Mouse (Mus musculus): ENCODE measurements around the gene Scfd1. TPM values are rescaled to one million over a fixed set of nuclear protein-coding genes. Genes with fewer than 3 reads are reported as not detected.

The Scfd1 gene
- 40.0 and 51.6 TPM in 2 replicates for total RNA-seq (2015; ENCODE audit: low replicate concordance)
- 47.7 and 66.1 TPM in 2 replicates for total RNA-seq (2017; ENCODE audit: low replicate concordance)

- ATAC-seq (replicated peaks; ENCODE audit: low FRiP score, poor library complexity, severe bottlenecking), result peak; percentile 100
Observed at GRCm38 (mm10) chr12:51377003-51377887, at the start of gene Scfd1. Scfd1 (plus strand) TSS chr12:51377510.

GRCm38 (mm10) chr12:51337014-51337413, 40.3 kb upstream of the Scfd1 start:
- ATAC-seq (replicated peaks; ENCODE audit: low FRiP score, poor library complexity, severe bottlenecking), result no peak

GRCm38 (mm10) chr12:51346121-51346520, 31.2 kb upstream of the Scfd1 start:
- no peak for ATAC-seq (replicated peaks; ENCODE audit: low FRiP score, poor library complexity, severe bottlenecking)

- ATAC-seq (replicated peaks; ENCODE audit: low FRiP score, poor library complexity, severe bottlenecking), result peak; percentile 92
Observed at GRCm38 (mm10) chr12:51347988-51348697, 29.2 kb upstream of the Scfd1 start, which contains the start of gene G2e3. G2e3 (plus strand) TSS chr12:51348061.

GRCm38 (mm10) chr12:51348698-51348998, 28.7 kb upstream of the Scfd1 start:
- ATAC-seq (replicated peaks; ENCODE audit: low FRiP score, poor library complexity, severe bottlenecking), result no peak

- no peak for ATAC-seq (replicated peaks; ENCODE audit: low FRiP score, poor library complexity, severe bottlenecking)
Observed at GRCm38 (mm10) chr12:51355296-51355695, 22.0 kb upstream of the Scfd1 start.

- no peak for ATAC-seq (replicated peaks; ENCODE audit: low FRiP score, poor library complexity, severe bottlenecking)
Observed at GRCm38 (mm10) chr12:51361294-51361693, 16.0 kb upstream of the Scfd1 start.

GRCm38 (mm10) chr12:51362898-51363297, 14.4 kb upstream of the Scfd1 start:
- no peak for ATAC-seq (replicated peaks; ENCODE audit: low FRiP score, poor library complexity, severe bottlenecking)

- ATAC-seq (replicated peaks; ENCODE audit: low FRiP score, poor library complexity, severe bottlenecking), result no peak
Observed at GRCm38 (mm10) chr12:51368504-51368903, 8.8 kb upstream of the Scfd1 start.

GRCm38 (mm10) chr12:51377888-51378190, 529 bp downstream of the Scfd1 start:
- ATAC-seq (replicated peaks; ENCODE audit: low FRiP score, poor library complexity, severe bottlenecking), result no peak

- ATAC-seq (replicated peaks; ENCODE audit: low FRiP score, poor library complexity, severe bottlenecking), result no peak
Observed at GRCm38 (mm10) chr12:51399871-51400270, 22.6 kb downstream of the Scfd1 start.

- ATAC-seq (replicated peaks; ENCODE audit: low FRiP score, poor library complexity, severe bottlenecking), result no peak
Observed at GRCm38 (mm10) chr12:51402060-51402698, 24.9 kb downstream of the Scfd1 start.

- no peak for ATAC-seq (replicated peaks; ENCODE audit: low FRiP score, poor library complexity, severe bottlenecking)
Observed at GRCm38 (mm10) chr12:51403987-51404586, 26.8 kb downstream of the Scfd1 start.

GRCm38 (mm10) chr12:51411362-51411761, 34.1 kb downstream of the Scfd1 start:
- ATAC-seq (replicated peaks; ENCODE audit: low FRiP score, poor library complexity, severe bottlenecking), result no peak

GRCm38 (mm10) chr12:51437541-51437940, 60.2 kb downstream of the Scfd1 start:
- ATAC-seq (replicated peaks; ENCODE audit: low FRiP score, poor library complexity, severe bottlenecking), result no peak

- no peak for ATAC-seq (replicated peaks; ENCODE audit: low FRiP score, poor library complexity, severe bottlenecking)
Observed at GRCm38 (mm10) chr12:51438311-51438710, 61.0 kb downstream of the Scfd1 start.

- no peak for ATAC-seq (replicated peaks; ENCODE audit: low FRiP score, poor library complexity, severe bottlenecking)
Observed at GRCm38 (mm10) chr12:51449303-51449702, 72.0 kb downstream of the Scfd1 start.

- no peak for ATAC-seq (replicated peaks; ENCODE audit: low FRiP score, poor library complexity, severe bottlenecking)
Observed at GRCm38 (mm10) chr12:51470881-51471280, 93.6 kb downstream of the Scfd1 start.

GRCm38 (mm10) chr12:51481246-51481645, 103.9 kb downstream of the Scfd1 start:
- no peak for ATAC-seq (replicated peaks; ENCODE audit: low FRiP score, poor library complexity, severe bottlenecking)

- no peak for ATAC-seq (replicated peaks; ENCODE audit: low FRiP score, poor library complexity, severe bottlenecking)
Observed at GRCm38 (mm10) chr12:51492040-51492439, 114.7 kb downstream of the Scfd1 start.

Data from erythroid progenitor cell, adult 5-6 weeks (primary cell).